Mouse (Mus musculus) stomach, embryonic 14.5 days (tissue): ENCODE measurements at regions not wholly inside any gene's neighbourhood (a gene's known extent, or its start where the extent isn't known, plus 50 kb on each side); places are given as distances from the start of the nearest gene placed in this dataset.

Experiments
- ATAC-seq: fragments of 200-750 bp; cut with Nextera tagmentation; 2 replicates; pipeline ENCODE4 v1.8.0; 2017; ENCODE audit warnings: low read depth, moderate TSS enrichment; ENCODE audit not compliant: insufficient number of reproducible peaks, insufficient read depth, low FRiP score
- H3K27ac ChIP-seq: fragments of 300-500 bp; sonication (generic); 2 replicates; pipeline ENCODE4 v1.5.1; 2014; ENCODE audit warnings: mild to moderate bottlenecking, low read length, moderate library complexity, mixed read lengths
- H3K27me3 ChIP-seq: fragments of 300-500 bp; sonication (generic); 2 replicates; pipeline ENCODE4 v1.6.1; 2014; ENCODE audit warnings: low read length, control low read depth, mixed read lengths; ENCODE audit not compliant: control insufficient read depth, insufficient read depth
- H3K36me3 ChIP-seq: fragments of 300-500 bp; sonication (generic); 2 replicates; pipeline ENCODE4 v1.6.1; 2014; ENCODE audit warnings: mild to moderate bottlenecking, control low read depth, low read length, moderate library complexity, mixed read lengths; ENCODE audit not compliant: control insufficient read depth, insufficient read depth
- H3K4me1 ChIP-seq: fragments of 300-500 bp; sonication (generic); 2 replicates; pipeline ENCODE4 v1.6.1; 2014; ENCODE audit warnings: low read length, control low read depth, mixed read lengths; ENCODE audit not compliant: control insufficient read depth, insufficient read depth
- H3K4me2 ChIP-seq: fragments of 300-500 bp; sonication (generic); replicated peaks from 2 replicates; pipeline ENCODE4 v1.6.1; 2014; ENCODE audit warnings: low read depth, low read length, control low read depth
- H3K4me3 ChIP-seq: fragments of 300-500 bp; sonication (generic); 2 replicates; pipeline ENCODE4 v1.5.1; 2014; ENCODE audit warnings: low read depth, low read length, control low read depth
- H3K9ac ChIP-seq: fragments of 300-500 bp; sonication (generic); replicated peaks from 2 replicates; pipeline ENCODE4 v1.6.1; 2014; ENCODE audit warnings: low read depth, mild to moderate bottlenecking, control low read depth, low read length, moderate library complexity, mixed read lengths
- H3K9me3 ChIP-seq: fragments of 300-500 bp; sonication (generic); 2 replicates; pipeline ENCODE4 v1.6.1; 2016; ENCODE audit warnings: low read depth, low read length, control low read depth; ENCODE audit not compliant: control insufficient read depth
- WGBS: fragments of 180-500 bp; shearing (Covaris S2); extraction: QIAGEN DNeasy Blood & Tissue Kit; methylation state at CpG from one replicate; pipeline ENCODE4 v1.1.7; 2014; 5-methylcytosine and 5-hydroxymethylcytosine counted together

DNA sequence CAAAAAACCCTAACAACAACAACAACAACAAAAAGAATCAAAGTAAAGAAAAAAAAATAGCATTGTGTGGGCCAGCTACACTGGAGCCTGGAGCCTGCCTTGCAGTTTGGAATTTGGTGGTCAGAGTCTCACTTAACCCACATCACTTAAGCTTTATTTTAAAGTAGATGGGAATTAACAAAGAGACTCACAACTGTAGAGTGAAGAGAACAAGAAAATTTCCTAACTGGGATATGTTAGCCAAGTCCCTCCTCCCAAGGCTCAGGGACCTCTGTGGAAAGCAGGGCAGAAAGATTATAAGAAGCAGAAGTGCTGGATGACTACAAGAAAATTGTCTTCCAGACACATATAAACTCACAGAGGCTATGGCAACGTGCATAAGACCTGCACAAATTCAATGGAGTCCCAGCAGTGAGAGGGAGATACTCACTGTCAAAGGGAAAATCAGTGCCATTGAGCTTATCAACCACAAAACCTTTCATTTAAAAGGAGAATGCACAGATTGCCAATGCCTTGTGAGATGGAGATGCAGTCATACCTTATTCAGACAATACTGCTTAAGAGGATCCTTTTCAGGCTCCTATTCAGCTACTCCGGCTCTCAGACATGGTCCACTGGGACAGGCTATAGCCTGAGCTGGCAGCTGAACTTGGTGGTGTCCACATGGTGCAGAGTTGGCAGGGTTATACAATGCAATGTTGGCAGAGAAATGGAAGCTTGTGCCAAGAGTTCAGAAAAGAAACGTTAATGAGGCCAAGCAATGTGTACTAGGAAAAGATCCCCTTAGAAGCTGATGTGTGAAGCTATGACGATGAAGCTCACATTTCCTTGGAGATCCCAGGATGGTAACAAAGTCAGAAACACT is 154.4 kb downstream of the Cxxc4 start:
- no peaks in the 10 kb centered on the region for H3K36me3 ChIP-seq
- H3K9ac ChIP-seq, result no peak overlapping the region
- no peak for ATAC-seq
- H3K27me3 ChIP-seq, result no peaks in the 10 kb centered on the region
- WGBS, result 78% methylated on average over 4 of the region's 4 CpGs
- no peak overlapping the region for H3K4me2 ChIP-seq
- H3K9me3 ChIP-seq, result no peaks in the 10 kb centered on the region
- H3K4me1 ChIP-seq, result no peaks in the 10 kb centered on the region
- H3K27ac ChIP-seq, result no peak overlapping the region
- H3K4me3 ChIP-seq, result no peak overlapping the region

DNA sequence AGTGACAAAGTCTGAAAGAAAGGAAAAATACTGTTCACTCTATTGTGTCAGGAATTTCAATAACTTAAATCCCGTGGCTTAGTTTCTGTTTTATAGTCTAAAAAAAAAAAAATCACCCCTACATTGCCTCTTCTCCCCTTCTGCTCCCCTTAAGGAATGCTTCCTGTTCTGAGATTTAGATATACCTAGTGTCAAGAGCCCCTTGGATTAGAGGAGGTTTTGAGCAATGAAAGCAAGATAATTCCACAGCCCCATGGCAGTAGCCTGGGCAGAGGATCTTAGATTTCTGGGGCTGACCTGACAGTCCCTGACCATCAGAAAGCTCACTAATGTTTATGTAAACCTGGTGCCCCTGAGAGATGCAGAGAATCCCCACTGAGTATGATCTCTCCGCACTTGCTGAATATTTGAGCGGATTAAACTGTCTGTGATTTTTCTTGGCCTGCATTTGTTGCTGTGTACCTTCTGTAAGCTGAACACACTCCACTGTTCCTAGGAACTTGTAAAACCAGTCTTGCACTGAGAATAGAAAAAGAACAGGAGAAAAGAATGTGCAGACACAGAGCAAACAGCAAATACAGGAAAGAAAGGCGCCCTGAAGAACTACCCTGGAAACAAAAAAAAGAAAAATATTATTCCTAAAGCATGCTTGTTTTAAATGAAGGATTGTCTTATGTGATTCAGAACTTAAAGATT is 164.3 kb downstream of the Cxxc4 start:
- WGBS, result 45% methylated on average over 4 of the region's 4 CpGs
- Histone ChIP-seq H3K9me3 (no peaks in the 10 kb centered on the region), H3K27me3 (no peaks in the 10 kb centered on the region), H3K4me3 (no peak overlapping the region), H3K4me1 (0 out of 2 replicates have a peak, but pooled peaks cover 4% of the 10 kb centered on the region), H3K27ac (peak overlapping the region; percentile 77; the same call in 1 of the 2 replicates), H3K4me2 (0 out of 2 replicates have a peak overlapping the region, but pooled peaks have one; percentile 14), H3K36me3 (no peaks in the 10 kb centered on the region), H3K9ac (no peak overlapping the region)
- ATAC-seq, result peak; percentile 81

DNA sequence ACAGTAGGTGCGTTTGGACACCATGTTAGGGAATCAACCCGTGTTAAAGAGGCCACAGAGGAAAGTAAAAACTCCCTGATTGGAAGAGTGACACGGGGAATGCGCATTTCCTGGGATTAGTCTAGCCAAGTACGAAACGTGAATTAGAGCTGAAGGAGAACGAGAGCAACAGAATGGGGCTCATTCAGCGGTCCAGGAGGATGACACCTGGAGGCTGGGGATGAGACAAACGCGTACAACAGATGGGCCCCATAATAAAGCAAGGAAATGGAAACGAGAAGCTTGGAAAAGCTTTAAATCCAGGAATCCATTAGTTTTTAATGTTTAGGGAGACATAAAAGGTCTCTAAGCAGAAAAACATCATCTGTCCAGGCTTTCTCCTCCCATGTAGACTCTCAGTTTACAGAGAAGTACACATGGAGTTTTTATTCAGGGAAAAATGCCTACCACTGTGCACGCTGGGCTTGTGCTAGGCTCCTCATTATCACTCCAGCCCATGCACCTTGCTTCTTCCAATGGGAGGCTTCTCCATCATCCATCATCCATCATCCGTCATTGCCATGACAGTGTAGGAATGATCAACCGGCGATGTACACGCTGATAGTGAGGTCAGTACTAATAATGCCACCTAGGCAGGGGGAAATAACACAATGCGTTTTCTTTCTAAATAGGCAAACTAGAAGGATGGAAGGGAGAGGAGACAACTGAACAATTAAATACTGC is 179.5 kb downstream of the Cxxc4 start:
- no peaks in the 10 kb centered on the region for H3K27me3 ChIP-seq
- H3K27ac ChIP-seq, result no peak overlapping the region
- H3K9me3 ChIP-seq, result no peaks in the 10 kb centered on the region
- no peaks in the 10 kb centered on the region for H3K36me3 ChIP-seq
- H3K4me3 ChIP-seq, result no peak overlapping the region
- H3K4me1 ChIP-seq, result no peaks in the 10 kb centered on the region
- no peak for ATAC-seq
- 57% methylated on average over 17 of the region's 17 CpGs for WGBS
- no peak overlapping the region for H3K4me2 ChIP-seq
- H3K9ac ChIP-seq, result no peak overlapping the region

DNA sequence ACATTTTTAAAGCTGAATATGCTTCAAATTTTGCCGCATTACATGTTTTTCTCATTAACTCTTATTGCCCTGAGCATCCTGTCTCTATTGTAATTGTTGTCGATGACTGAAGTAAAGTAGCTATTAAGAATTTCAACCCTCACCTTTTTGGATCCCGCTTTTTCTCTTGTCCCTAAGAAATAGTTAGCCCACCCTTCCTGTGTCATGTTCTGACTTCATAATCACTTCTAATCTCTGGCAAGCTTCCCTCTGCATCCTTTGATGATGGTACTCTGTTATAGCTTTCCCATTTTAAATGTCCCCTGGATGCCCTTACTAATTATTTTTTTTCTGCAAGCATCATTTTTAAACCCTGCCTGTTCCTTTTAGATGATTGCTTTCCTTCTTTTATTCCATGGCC is 191.3 kb downstream of the Cxxc4 start:
- H3K4me3 ChIP-seq, result no peak overlapping the region
- ATAC-seq, result no peak
- H3K4me1 ChIP-seq, result no peaks in the 10 kb centered on the region
- H3K27me3 ChIP-seq, result no peaks in the 10 kb centered on the region
- H3K9ac ChIP-seq, result no peak overlapping the region
- H3K9me3 ChIP-seq, result no peaks in the 10 kb centered on the region
- WGBS, result 86% methylated on average over 3 of the region's 3 CpGs
- no peak overlapping the region for H3K4me2 ChIP-seq
- H3K36me3 ChIP-seq, result no peaks in the 10 kb centered on the region
- no peak overlapping the region for H3K27ac ChIP-seq

DNA sequence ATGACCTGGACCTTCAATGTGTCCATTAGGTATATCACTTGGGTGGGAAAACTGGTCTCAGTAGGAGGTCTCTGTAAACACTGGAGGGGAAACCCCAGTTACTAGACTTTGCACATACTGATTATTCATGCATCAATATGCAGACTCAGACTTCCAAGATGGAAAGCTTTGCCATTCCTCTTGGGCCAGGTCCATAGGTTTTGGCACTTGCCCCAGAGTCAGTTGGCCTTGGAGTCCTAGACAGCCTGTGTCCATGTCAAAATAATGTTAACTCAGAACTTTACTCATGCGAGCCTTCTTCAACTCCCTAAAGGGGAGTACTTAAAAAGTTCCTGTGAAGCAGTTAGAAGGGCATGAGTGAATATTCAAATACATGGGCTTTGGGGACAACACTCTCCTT is 230.3 kb downstream of the Cxxc4 start:
- WGBS, result 79% methylated on average over 1 of the region's 1 CpGs
- H3K4me3 ChIP-seq, result no peak overlapping the region
- no peaks in the 10 kb centered on the region for H3K4me1 ChIP-seq
- ATAC-seq, result no peak
- no peaks in the 10 kb centered on the region for H3K27me3 ChIP-seq
- no peak overlapping the region for H3K27ac ChIP-seq
- H3K36me3 ChIP-seq, result no peaks in the 10 kb centered on the region
- no peak overlapping the region for H3K9ac ChIP-seq
- no peak overlapping the region for H3K4me2 ChIP-seq
- no peaks in the 10 kb centered on the region for H3K9me3 ChIP-seq

DNA sequence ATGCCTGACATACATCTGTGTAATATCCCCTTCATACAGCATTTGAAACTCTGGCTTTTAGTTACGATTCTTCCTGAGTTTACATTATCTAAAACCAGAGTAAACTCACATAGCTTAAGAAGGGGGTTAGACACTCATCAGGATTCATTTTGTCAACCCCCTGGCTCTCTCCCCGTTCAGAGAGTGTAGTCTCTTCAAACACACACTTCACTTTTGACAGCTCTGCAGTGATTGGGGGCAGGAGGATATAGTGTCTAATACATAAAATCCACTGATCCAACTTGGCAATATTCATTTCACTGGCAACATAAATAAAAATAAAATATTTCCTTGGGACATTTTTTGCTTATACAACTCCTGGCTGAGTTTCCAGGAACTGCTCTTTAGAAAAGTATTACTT is 251.0 kb downstream of the Cxxc4 start:
- WGBS, result 22% methylated on average over 2 of the region's 2 CpGs
- no peaks in the 10 kb centered on the region for H3K27me3 ChIP-seq
- ATAC-seq, result peak; percentile 58; the same call in 1 of the 2 replicates

DNA sequence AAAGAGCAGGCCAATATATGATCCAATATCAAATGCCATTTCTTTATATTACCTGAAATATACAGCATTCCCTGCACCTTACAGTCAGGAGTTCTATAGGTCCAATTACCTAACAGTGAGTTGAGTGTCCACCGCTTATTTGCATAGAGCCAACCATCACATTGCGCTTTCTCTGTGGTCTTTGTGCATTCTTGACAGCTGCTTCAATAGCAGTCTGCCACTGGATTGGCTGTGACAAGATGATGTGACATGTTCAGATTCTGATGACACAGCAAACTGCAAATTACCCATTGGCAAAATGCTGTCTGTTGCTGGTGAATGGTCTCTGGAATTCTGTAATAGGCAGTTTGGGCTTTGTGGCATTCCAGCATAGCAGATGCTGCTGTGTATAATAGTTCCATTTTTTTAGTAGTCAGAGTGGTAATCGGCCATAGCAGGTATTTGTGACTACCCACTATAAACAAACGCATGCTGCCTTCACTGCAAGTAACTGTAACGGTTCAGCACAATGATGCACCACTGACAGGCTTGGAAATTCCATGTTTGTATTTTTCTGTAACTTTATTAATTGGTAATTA is 253.8 kb downstream of the Cxxc4 start:
- 91% methylated on average over 5 of the region's 5 CpGs for WGBS
- no peak for ATAC-seq
- H3K4me1 ChIP-seq, result no peaks in the 10 kb centered on the region

More for the DNA sequence above, 251.0 kb downstream of the Cxxc4 start:
- H3K27ac ChIP-seq, result 0 out of 2 replicates have a peak overlapping the region, but pooled peaks have one; percentile 52
- no peak overlapping the region for H3K4me2 ChIP-seq
- no peak overlapping the region for H3K9ac ChIP-seq
- H3K4me3 ChIP-seq, result no peak overlapping the region
- H3K36me3 ChIP-seq, result no peaks in the 10 kb centered on the region
- H3K4me1 ChIP-seq, result no peaks in the 10 kb centered on the region
- H3K9me3 ChIP-seq, result no peaks in the 10 kb centered on the region

DNA sequence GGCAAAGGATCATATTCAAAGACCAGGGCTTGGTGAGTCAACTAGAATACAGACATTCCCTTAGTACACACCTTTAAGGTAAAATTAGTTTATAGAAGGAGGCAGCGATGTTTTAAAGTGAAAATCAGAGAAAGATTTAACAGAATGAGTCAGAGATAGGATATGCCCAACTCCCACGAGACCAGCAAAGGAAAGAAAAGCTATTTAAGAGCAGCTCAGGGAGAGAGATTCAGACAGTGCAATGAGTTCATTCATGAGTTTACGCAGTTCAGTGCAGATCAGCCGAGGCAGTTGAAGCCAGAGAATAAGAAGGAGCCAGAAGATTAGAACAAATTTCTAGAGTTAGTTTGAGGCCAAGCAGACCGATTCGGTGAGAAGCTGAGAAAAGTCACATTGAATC is 273.4 kb downstream of the Cxxc4 start:
- no peak for ATAC-seq
- Histone ChIP-seq H3K27ac (no peak overlapping the region), H3K9ac (no peak overlapping the region), H3K36me3 (no peaks in the 10 kb centered on the region), H3K27me3 (no peaks in the 10 kb centered on the region), H3K9me3 (no peaks in the 10 kb centered on the region), H3K4me3 (no peak overlapping the region), H3K4me2 (no peak overlapping the region), H3K4me1 (no peaks in the 10 kb centered on the region)
- WGBS, result 72% methylated on average over 6 of the region's 6 CpGs

More for the DNA sequence above, 253.8 kb downstream of the Cxxc4 start:
- Histone ChIP-seq H3K27ac (no peak overlapping the region), H3K27me3 (no peaks in the 10 kb centered on the region), H3K9ac (no peak overlapping the region), H3K9me3 (no peaks in the 10 kb centered on the region), H3K4me2 (no peak overlapping the region), H3K36me3 (no peaks in the 10 kb centered on the region), H3K4me3 (no peak overlapping the region)
